Mouse (Mus musculus) CD4-positive helper T cell, adult 2 months (primary cell): ENCODE data around the gene Psen2.

Experiments
- DNase-seq: peaks from one replicate; pipeline ENCODE4 v3.0.0-alpha.2; 2012; ENCODE audit warnings: low read depth, missing footprints, low spot score

Gene Psen2

GRCm38 (mm10) chr1:180274725-180275308 lies 11.6 kb upstream of the Psen2 start:
- no peak for DNase-seq

GRCm38 (mm10) chr1:180269033-180269432 lies 5.8 kb upstream of the Psen2 start:
- no peak for DNase-seq

- peak; percentile 83 for DNase-seq
Measured at GRCm38 (mm10) chr1:180268249-180269031, 5.2 kb upstream of the Psen2 start.

GRCm38 (mm10) chr1:180267151-180267550 lies 3.9 kb upstream of the Psen2 start:
- DNase-seq, result no peak

- DNase-seq, result peak; percentile 70
Measured at GRCm38 (mm10) chr1:180265399-180265798, 2.2 kb upstream of the Psen2 start.

- DNase-seq, result peak; percentile 74
Measured at GRCm38 (mm10) chr1:180264851-180265250, 1.6 kb upstream of the Psen2 start.

- DNase-seq, result peak; percentile 74
Measured at GRCm38 (mm10) chr1:180264389-180264788, 1.2 kb upstream of the Psen2 start.

- no peak for DNase-seq
Measured at GRCm38 (mm10) chr1:180261857-180262570, 1.2 kb downstream of the Psen2 start.

- no peak for DNase-seq
Measured at GRCm38 (mm10) chr1:180261415-180261814, 1.8 kb downstream of the Psen2 start.

- DNase-seq, result no peak
Measured at GRCm38 (mm10) chr1:180260886-180261285, 2.4 kb downstream of the Psen2 start.

- no peak for DNase-seq
Measured at GRCm38 (mm10) chr1:180259753-180260152, 3.5 kb downstream of the Psen2 start.

- no peak for DNase-seq
Measured at GRCm38 (mm10) chr1:180257446-180257845, 5.8 kb downstream of the Psen2 start.

- DNase-seq, result no peak
Measured at GRCm38 (mm10) chr1:180256866-180257265, 6.4 kb downstream of the Psen2 start.

GRCm38 (mm10) chr1:180256138-180256674 lies 7.0 kb downstream of the Psen2 start:
- DNase-seq, result peak; percentile 97

- no peak for DNase-seq
Measured at GRCm38 (mm10) chr1:180255294-180256117, 7.7 kb downstream of the Psen2 start.

GRCm38 (mm10) chr1:180254316-180254715 lies 8.9 kb downstream of the Psen2 start:
- no peak for DNase-seq

- peak; percentile 63 for DNase-seq
Measured at GRCm38 (mm10) chr1:180252656-180253190, 10.5 kb downstream of the Psen2 start.

GRCm38 (mm10) chr1:180251176-180252048 lies 11.8 kb downstream of the Psen2 start:
- DNase-seq, result peak; percentile 26

GRCm38 (mm10) chr1:180250441-180250830 lies 12.8 kb downstream of the Psen2 start:
- no peak for DNase-seq
